In genomic region chr3:37762303-37762702, GRCm38 (mm10) we compare ENCODE assay signal across 24 mouse cellular contexts.
"Had no signal": no experiment of that assay in that cellular context is flagged by ENCODE, and none has a peak within 500 bp of the region (broad histone marks: within the 10 kb centered on the region; RNA-seq: fewer than 3 reads in every experiment).

No protein-coding gene starts in this region.

- H3K4me3 ChIP-seq: limb, embryonic 12.5 days; limb, embryonic 15.5 days; midbrain, embryonic 10.5 days; midbrain, embryonic 13.5 days; myocyte; neural tube, embryonic 13.5 days; stomach, embryonic 15.5 days had no signal

- H3K27me3 ChIP-seq: limb, embryonic 15.5 days; neural tube, embryonic 13.5 days; stomach, embryonic 15.5 days had no signal

- DNase-seq: kidney, adult 2 months; kidney, postnatal 10 days; kidney, postnatal 36 days; left cerebral cortex, postnatal 4 days; liver, postnatal 0 days; lung, embryonic 14.5 days; lung, postnatal 10 days; lung, postnatal 4 days; retina, postnatal 1 day; right cerebral cortex, postnatal 25 days; spleen, adult 18-20 months; thymus, adult 18-20 months; thymus, postnatal 36 days had no signal

- H3K9ac ChIP-seq: limb, embryonic 12.5 days; limb, embryonic 15.5 days; liver, embryonic 14.5 days; liver, postnatal 0 days; lung, embryonic 14.5 days; midbrain, embryonic 13.5 days; neural tube, embryonic 13.5 days; stomach, embryonic 15.5 days had no signal

- ATAC-seq: intestine, postnatal 0 days; liver, postnatal 0 days; midbrain, embryonic 13.5 days; midbrain, embryonic 16.5 days had no signal

- H3K9me3 ChIP-seq: limb, embryonic 15.5 days; midbrain, embryonic 10.5 days; midbrain, embryonic 13.5 days; neural tube, embryonic 13.5 days; stomach, embryonic 15.5 days had no signal

- H3K36me3 ChIP-seq: limb, embryonic 12.5 days; limb, embryonic 15.5 days; midbrain, embryonic 10.5 days; midbrain, embryonic 13.5 days; neural tube, embryonic 13.5 days; stomach, embryonic 15.5 days had no signal

- H3K4me2 ChIP-seq: limb, embryonic 12.5 days; limb, embryonic 15.5 days; liver, embryonic 11.5 days; lung, embryonic 14.5 days; midbrain, embryonic 13.5 days; neural tube, embryonic 13.5 days; stomach, embryonic 15.5 days had no signal

- H3K27ac ChIP-seq: limb, embryonic 12.5 days; limb, embryonic 15.5 days; liver, embryonic 14.5 days; midbrain, embryonic 10.5 days; midbrain, embryonic 13.5 days; neural tube, embryonic 13.5 days; stomach, embryonic 15.5 days had no signal
